Mouse (Mus musculus) heart, postnatal 0 days (tissue): ENCODE data around the gene Dclk1.

Experiments
- CTCF ChIP-seq: IDR thresholded peaks from 2 replicates; pipeline ENCODE4 v1.5.1; 2016; ENCODE audit warnings: antibody characterized with exemption, control low read depth, low read depth
- EP300 ChIP-seq: IDR thresholded peaks from 2 replicates; pipeline ENCODE4 v1.6.1; 2016; ENCODE audit warnings: antibody characterized with exemption, low read depth

DNA sequence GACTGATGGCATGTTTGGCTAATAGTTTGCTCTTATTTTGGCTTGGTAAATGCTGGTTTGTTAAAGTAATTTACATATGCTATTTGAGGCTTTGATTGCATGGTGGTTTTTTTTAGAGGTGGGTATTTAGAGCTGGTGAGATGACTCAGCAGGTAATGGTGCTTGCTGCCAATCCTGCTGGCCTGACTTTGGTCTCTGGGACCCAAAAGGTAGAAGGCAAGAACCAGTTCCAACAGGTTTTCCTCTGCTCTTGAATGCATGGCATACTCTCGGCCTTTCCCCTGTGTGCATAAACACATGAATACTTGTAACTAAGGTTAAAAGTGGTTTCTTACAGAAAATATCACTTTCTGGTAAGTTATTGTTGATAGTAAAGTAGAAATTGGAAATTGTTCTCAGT lies 34.7 kb downstream of the Dclk1 start:
- no peak for TF ChIP-seq CTCF
- TF ChIP-seq EP300, result no peak
